Mouse (Mus musculus) frontal cortex, adult 2 months (tissue): ENCODE data around the gene Upb1. TPM values are rescaled to one million over a fixed set of nuclear protein-coding genes. Genes with fewer than 3 reads are reported as not detected.

Source experiments
- DNase-seq, 2 experiments: peaks; one replicate each; pipeline ENCODE4 v3.0.0; 2022; ENCODE audit warnings: low spot score in 1 of 2; ENCODE audit errors: extremely low spot score in 1 of 2
- polyA plus RNA-seq: library from polyadenylated mRNA; depleted of rRNA; stranded (reverse); fragments of >200 nt; gene quantifications from 2 replicates; pipeline ENCODE4 v1.2.3, GENCODE M21; 2012; rRNA removed

The Upb1 gene
- polyA plus RNA-seq, 1 experiment, result 0.16 TPM

GRCm38 (mm10) chr10:75489522-75489921 is 88.6 kb downstream of the Upb1 start:
- no peak for DNase-seq

DNA sequence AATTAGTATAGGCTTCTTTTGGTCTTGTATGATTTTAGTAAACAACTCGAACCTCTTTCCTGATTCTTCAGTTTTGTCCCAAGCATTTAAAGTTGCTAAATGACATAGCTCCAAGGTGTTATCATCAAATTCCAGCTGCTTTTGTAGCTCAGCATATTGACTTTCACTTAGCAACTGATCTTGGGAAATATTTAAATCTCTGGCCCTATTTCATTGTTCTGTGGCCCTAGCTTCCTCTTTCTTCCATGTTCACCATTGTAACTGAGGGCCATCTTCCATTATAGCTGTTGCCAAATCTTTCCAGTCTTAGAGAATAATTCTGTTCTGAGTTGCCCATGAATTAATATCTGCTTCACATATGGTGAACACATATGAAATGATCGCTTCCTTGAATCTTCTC is 89.8 kb downstream of the Upb1 start:
- no peak for DNase-seq

Other genes with a start within 250 kb of the Upb1 start
- gene Specc1l, start 189.0 kb upstream of the Upb1 start, polyA plus RNA-seq, result 26.3 and 29.6 TPM in 2 replicates
- 9.6 and 13.3 TPM in 2 replicates for gene Adora2a, start 84.2 kb upstream of the Upb1 start, polyA plus RNA-seq
- gene Snrpd3, start 116.4 kb downstream of the Upb1 start, polyA plus RNA-seq, result 33.8 and 34.6 TPM in 2 replicates
- gene Gucd1, start 116.9 kb downstream of the Upb1 start, polyA plus RNA-seq, result 15.9 and 17.2 TPM in 2 replicates
- 8.4 and 8.7 TPM in 2 replicates for gene Lrrc75b, start 159.2 kb downstream of the Upb1 start, polyA plus RNA-seq
- gene Ggt1, start 160.5 kb downstream of the Upb1 start, polyA plus RNA-seq, result 4.2 and 4.8 TPM in 2 replicates
- gene Ggt5, start 188.2 kb downstream of the Upb1 start, polyA plus RNA-seq, result 3.2 and 4.7 TPM in 2 replicates
- gene Susd2, start 242.9 kb downstream of the Upb1 start, polyA plus RNA-seq, result 10.3 and 11.7 TPM in 2 replicates